Mouse (Mus musculus) forebrain, embryonic 14.5 days (tissue): ENCODE data around the gene Fcrl6. TPM values are rescaled to one million over a fixed set of nuclear protein-coding genes. Genes with fewer than 3 reads are reported as not detected.

ENCODE experiments used
- ATAC-seq: fragments of 200-750 bp; cut with Nextera tagmentation; 2 replicates; pipeline ENCODE4 v1.8.0; 2017; ENCODE audit warnings: mild to moderate bottlenecking, moderate library complexity
- DNase-seq: peaks from one replicate; pipeline ENCODE4 v3.0.0-alpha.2; 2015; ENCODE audit warnings: low spot score
- H3K27ac ChIP-seq: fragments of 300-500 bp; sonication (generic); 2 replicates; pipeline ENCODE4 v1.5.1; 2014; ENCODE audit warnings: low read depth, mild to moderate bottlenecking, control low read depth, low read length, moderate library complexity
- H3K27me3 ChIP-seq: fragments of 300-500 bp; sonication (generic); replicated peaks from 2 replicates; pipeline ENCODE4 v1.6.1; 2014; ENCODE audit warnings: low read length, control low read depth, mixed read lengths; ENCODE audit not compliant: control insufficient read depth, insufficient read depth
- H3K36me3 ChIP-seq: fragments of 300-500 bp; sonication (generic); 2 replicates; pipeline ENCODE4 v1.6.1; 2014; ENCODE audit warnings: low read length, control low read depth; ENCODE audit not compliant: control insufficient read depth, insufficient read depth
- H3K4me1 ChIP-seq: fragments of 300-500 bp; sonication (generic); 2 replicates; pipeline ENCODE4 v1.6.1; 2014; ENCODE audit warnings: antibody characterized with exemption, low read length, control low read depth; ENCODE audit not compliant: control insufficient read depth, insufficient read depth
- H3K4me2 ChIP-seq: fragments of 300-500 bp; sonication (generic); 2 replicates; pipeline ENCODE4 v1.6.1; 2014; ENCODE audit warnings: mild to moderate bottlenecking, control low read depth, low read length
- H3K4me3 ChIP-seq: fragments of 300-500 bp; sonication (generic); 2 replicates; pipeline ENCODE4 v1.5.1; 2014; ENCODE audit warnings: low read depth, low read length, control low read depth
- H3K9ac ChIP-seq: fragments of 300-500 bp; sonication (generic); 2 replicates; pipeline ENCODE4 v1.6.1; 2014; ENCODE audit warnings: mild to moderate bottlenecking, low read length, control low read depth, moderate library complexity
- H3K9me3 ChIP-seq: fragments of 300-500 bp; sonication (generic); replicated peaks from 2 replicates; pipeline ENCODE4 v1.6.1; 2016; ENCODE audit warnings: low read length, control low read depth, mixed read lengths; ENCODE audit not compliant: control insufficient read depth
- WGBS: fragments of 180-500 bp; shearing (Covaris S2); extraction: QIAGEN DNeasy Blood & Tissue Kit; methylation state at CpG from one replicate; pipeline ENCODE4 v1.1.7; 2014; 5-methylcytosine and 5-hydroxymethylcytosine counted together
- polyA plus RNA-seq: library from polyadenylated mRNA; unstranded; fragments of >200 nt; fragmentation: Nextera tagmentation; extraction: Ambion mirVana; gene quantifications from 2 replicates; pipeline ENCODE4 v1.2.1, GENCODE M21; 2014

Gene Fcrl6
- polyA plus RNA-seq, 1 experiment from 2014 or later, result not detected

- WGBS, result 85% methylated on average over 2 of the region's 2 CpGs
- ATAC-seq (no peak), DNase-seq (no peak)
- Histone ChIP-seq H3K4me2 (no peak overlapping the region), H3K36me3 (no peaks in the 10 kb centered on the region), H3K4me1 (no peaks in the 10 kb centered on the region), H3K9me3 (no peaks in the 10 kb centered on the region), H3K27me3 (no peaks in the 10 kb centered on the region), H3K4me3 (no peak overlapping the region), H3K9ac (no peak overlapping the region), H3K27ac (no peak overlapping the region)
These were observed 31.8 kb upstream of the Fcrl6 start for GRCm38 (mm10) chr1:172634136-172634535.

DNA sequence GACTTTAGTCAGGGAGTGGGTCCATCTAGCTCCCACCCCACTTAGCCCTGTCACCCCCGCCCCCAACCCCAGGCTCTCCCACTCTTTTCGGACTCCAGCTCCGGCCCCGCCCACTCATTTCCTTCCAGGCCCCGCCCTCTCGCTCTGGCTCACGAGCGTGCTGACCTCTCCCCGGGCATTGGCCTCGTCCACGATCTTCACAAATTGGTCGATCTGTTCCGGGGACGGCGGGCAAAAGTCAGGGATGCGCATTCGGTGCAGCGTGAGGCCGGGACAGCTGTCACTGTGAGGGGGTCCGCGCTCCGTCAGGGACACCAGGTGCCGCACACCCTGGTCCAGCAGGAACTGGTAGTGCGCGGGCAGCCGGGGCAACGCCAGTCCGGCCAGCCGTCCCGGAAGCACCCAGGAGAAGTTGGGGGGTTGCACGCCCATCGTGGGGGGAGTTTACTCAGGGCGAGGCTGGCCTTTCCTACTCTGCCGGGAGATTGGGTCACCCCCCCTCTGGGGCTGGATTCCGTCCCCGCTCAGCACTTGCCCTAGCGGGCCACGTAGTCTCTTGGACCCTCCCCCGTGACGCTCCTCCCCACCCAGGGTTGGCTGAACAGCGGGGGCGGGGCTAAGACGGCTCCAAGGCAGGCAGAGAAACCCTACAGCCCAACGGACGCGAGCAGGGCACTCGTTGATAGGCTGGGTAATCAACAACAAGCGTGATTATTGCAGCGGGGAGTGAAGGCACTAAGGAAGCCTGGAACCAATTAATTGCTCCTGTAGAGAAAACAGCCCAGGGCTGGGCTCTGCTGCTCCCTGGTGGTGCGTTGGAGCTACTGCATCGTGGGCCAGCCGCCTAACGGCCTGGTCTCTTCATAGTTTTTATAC, 30.3 kb upstream of the Fcrl6 start, which contains the start of gene Dusp23:
Gene Dusp23, minus strand, starts transcription at position 512 of the 876 bp plus-strand sequence.
- Histone ChIP-seq H3K27ac (no peak within 1 kb of the TSS), H3K27me3 (no peaks in the 10 kb centered on the region), H3K36me3 (no peaks in the 10 kb centered on the region), H3K9ac (peak within 1 kb of the TSS; percentile 71), H3K4me2 (peak within 1 kb of the TSS; percentile 89), H3K4me3 (peak within 1 kb of the TSS; percentile 63), H3K4me1 (no peaks in the 10 kb centered on the region), H3K9me3 (no peaks in the 10 kb centered on the region)
- DNase-seq, result peak; percentile 98
- under 1% methylated on average over 53 of the region's 53 CpGs for WGBS
- ATAC-seq, result peak; percentile 99

DNA sequence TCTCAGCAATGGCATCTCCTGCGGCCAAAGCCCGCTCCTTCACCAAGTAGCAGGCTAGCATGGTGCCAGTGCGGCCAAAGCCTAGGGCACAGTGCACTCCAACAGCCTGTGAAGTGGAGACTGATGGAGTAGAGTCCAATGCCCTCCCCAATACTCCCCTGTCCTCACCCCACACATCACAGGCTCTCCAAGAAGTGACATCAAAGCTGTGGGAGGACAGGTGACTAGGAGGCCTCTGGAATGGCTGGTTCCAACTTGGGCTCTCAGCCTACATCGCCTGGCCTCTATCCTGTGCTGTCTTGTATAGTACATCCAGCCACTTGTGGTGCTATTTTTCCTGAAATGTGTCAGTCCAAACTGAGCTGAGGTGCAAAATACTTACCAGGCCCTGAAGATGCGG, 29.4 kb upstream of the Fcrl6 start:
- ATAC-seq (no peak), DNase-seq (no peak)
- WGBS, result 87% methylated on average over 5 of the region's 5 CpGs
- no peak overlapping the region for H3K4me3 ChIP-seq
- H3K9ac ChIP-seq, result no peak overlapping the region
- no peak overlapping the region for H3K4me2 ChIP-seq
- no peaks in the 10 kb centered on the region for H3K4me1 ChIP-seq
- H3K9me3 ChIP-seq, result no peaks in the 10 kb centered on the region
- H3K27me3 ChIP-seq, result no peaks in the 10 kb centered on the region
- no peak overlapping the region for H3K27ac ChIP-seq
- H3K36me3 ChIP-seq, result no peaks in the 10 kb centered on the region

GRCm38 (mm10) chr1:172629831-172630230, 27.5 kb upstream of the Fcrl6 start:
- Histone ChIP-seq H3K27ac (no peak overlapping the region), H3K4me3 (no peak overlapping the region), H3K4me1 (no peaks in the 10 kb centered on the region), H3K27me3 (no peaks in the 10 kb centered on the region), H3K36me3 (no peaks in the 10 kb centered on the region), H3K4me2 (no peak overlapping the region), H3K9ac (no peak overlapping the region), H3K9me3 (no peaks in the 10 kb centered on the region)
- DNase-seq (no peak), ATAC-seq (no peak)
- 79% methylated on average over 7 of the region's 7 CpGs for WGBS

DNA sequence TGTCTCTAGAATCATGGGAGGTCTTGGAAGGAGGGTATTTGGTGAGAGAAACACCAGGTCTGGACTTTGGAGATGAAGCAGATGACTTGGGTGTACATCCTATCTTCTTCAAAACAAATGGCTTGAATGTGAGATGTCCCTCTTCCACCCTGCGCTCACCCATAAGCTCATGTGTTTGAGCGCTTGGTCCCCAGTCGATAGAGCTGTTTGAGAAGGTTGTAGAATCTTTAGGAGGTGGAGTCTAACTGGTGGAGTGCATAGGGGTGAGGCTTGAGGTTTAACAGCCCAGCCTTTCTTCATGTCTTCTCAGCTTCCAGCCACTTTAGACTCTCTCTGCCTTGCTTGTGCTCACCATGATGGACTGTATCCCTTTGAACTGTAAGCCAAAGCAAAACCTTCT, 24.0 kb upstream of the Fcrl6 start:
- Histone ChIP-seq H3K27ac (no peak overlapping the region), H3K9me3 (no peaks in the 10 kb centered on the region), H3K27me3 (no peaks in the 10 kb centered on the region), H3K4me3 (no peak overlapping the region), H3K36me3 (no peaks in the 10 kb centered on the region), H3K4me1 (no peaks in the 10 kb centered on the region), H3K4me2 (no peak overlapping the region), H3K9ac (no peak overlapping the region)
- no peak for DNase-seq
- no peak for ATAC-seq
- WGBS, result 93% methylated on average over 3 of the region's 3 CpGs

DNA sequence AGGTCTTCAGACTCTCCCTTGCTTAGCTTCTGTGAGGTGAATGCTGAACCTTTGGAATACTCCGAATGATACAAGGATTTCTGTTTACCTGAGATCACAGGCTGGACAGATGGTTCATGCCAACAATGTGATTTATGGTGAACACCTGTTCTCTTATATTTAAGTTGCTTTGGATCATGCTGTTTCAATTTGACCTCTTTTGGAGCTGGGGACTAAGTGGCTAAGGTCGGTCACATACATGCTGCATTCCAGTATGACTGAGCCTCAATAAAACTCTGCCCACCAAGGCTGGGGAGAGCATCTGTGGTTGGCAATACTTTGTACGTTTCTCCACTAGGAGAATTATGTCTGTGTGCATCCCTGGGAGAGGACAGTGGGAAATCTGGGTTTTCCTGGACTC, 21.7 kb upstream of the Fcrl6 start:
- H3K4me3 ChIP-seq, result no peak overlapping the region
- ATAC-seq, result no peak
- DNase-seq, result no peak
- no peaks in the 10 kb centered on the region for H3K27me3 ChIP-seq
- H3K9me3 ChIP-seq, result no peaks in the 10 kb centered on the region
- H3K27ac ChIP-seq, result no peak overlapping the region
- no peak overlapping the region for H3K9ac ChIP-seq
- no peaks in the 10 kb centered on the region for H3K36me3 ChIP-seq
- 83% methylated on average over 3 of the region's 3 CpGs for WGBS
- H3K4me2 ChIP-seq, result no peak overlapping the region
- H3K4me1 ChIP-seq, result no peaks in the 10 kb centered on the region

DNA sequence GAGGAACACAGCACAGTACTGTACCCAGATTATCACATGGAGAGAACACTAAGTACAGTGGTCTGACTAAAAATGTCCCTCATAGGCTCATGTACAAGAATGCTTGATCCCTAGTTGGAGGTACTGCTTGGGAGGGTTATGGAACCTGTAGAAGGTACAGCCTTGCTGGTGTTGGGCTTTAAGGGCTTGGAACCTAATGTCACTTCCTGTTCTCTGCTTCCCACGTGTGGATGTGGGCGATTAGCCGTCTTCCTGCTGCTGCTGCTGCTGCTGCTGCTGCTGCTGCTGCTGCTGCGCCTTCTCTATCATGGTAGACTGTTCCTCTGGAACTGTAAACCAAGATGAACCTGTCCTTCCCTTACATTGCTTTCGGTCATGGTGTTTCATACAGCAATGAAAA, 21.2 kb upstream of the Fcrl6 start:
- Histone ChIP-seq H3K4me2 (no peak overlapping the region), H3K27me3 (no peaks in the 10 kb centered on the region), H3K4me1 (no peaks in the 10 kb centered on the region), H3K36me3 (no peaks in the 10 kb centered on the region), H3K4me3 (no peak overlapping the region), H3K27ac (no peak overlapping the region), H3K9me3 (no peaks in the 10 kb centered on the region), H3K9ac (no peak overlapping the region)
- DNase-seq (no peak), ATAC-seq (no peak)
- 84% methylated on average over 5 of the region's 5 CpGs for WGBS

DNA sequence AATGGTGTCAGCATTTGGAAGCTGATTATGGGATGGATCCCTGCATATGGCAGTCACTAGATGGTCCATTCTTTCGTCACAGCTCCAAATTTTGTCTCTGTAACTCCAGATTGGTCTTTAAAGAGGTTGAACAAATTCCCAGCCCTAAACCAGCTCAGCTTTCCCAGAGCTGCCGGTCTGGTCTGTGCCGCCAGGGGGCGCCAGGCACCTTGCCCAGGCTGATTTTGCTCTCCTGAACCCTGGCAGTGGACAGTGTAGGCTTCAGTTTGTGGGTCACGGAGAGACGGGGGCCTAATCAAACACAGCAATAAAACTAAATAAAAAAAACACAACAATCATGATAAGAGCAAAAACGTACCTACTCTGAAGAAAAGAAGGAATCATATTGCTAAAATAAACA, 16.9 kb upstream of the Fcrl6 start:
- DNase-seq (peak; percentile 46), ATAC-seq (no peak)
- 19% methylated on average over 7 of the region's 7 CpGs for WGBS
- Histone ChIP-seq H3K36me3 (no peaks in the 10 kb centered on the region), H3K4me2 (no peak overlapping the region), H3K27me3 (no peaks in the 10 kb centered on the region), H3K27ac (no peak overlapping the region), H3K9me3 (no peaks in the 10 kb centered on the region), H3K4me3 (no peak overlapping the region), H3K4me1 (peaks cover 12% of the 10 kb centered on the region; the same call in 1 of the 2 replicates), H3K9ac (no peak overlapping the region)

GRCm38 (mm10) chr1:172618141-172618540, 15.8 kb upstream of the Fcrl6 start:
- Histone ChIP-seq H3K4me2 (no peak overlapping the region), H3K4me3 (no peak overlapping the region), H3K27ac (no peak overlapping the region), H3K9me3 (no peaks in the 10 kb centered on the region), H3K27me3 (no peaks in the 10 kb centered on the region), H3K4me1 (peaks cover 12% of the 10 kb centered on the region; the same call in 1 of the 2 replicates), H3K9ac (no peak overlapping the region), H3K36me3 (no peaks in the 10 kb centered on the region)
- ATAC-seq, result no peak
- WGBS, result 81% methylated on average over 4 of the region's 4 CpGs
- DNase-seq, result no peak
